Mouse (Mus musculus): ENCODE results near the gene Magi3.

Magi3 gene

DNA sequence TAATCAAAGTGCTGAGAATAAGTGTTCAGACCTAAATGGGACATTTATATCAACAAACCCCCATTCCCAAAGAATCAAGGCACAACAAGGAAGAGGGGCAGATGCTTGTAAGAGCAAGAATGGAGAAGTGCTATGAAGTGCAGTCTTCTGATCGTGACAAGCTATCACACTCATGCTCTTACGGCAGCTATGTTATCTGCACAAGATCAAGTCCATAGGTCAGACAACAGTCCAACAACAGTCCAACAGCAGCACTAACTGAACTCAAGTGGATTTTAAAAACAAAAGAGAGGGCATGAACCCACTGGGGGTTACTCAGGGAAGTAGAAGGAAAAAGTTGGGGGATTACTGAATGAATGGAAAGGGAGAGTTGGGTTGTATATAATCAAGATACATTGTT is 30.4 kb downstream of the Magi3 start:
- DNase-seq (ENCODE audit: low read depth, low spot score) = no peak

GRCm38 (mm10) chr3:104189234-104189633 is 30.9 kb downstream of the Magi3 start:
- DNase-seq (ENCODE audit: low read depth, low spot score) = no peak

DNA sequence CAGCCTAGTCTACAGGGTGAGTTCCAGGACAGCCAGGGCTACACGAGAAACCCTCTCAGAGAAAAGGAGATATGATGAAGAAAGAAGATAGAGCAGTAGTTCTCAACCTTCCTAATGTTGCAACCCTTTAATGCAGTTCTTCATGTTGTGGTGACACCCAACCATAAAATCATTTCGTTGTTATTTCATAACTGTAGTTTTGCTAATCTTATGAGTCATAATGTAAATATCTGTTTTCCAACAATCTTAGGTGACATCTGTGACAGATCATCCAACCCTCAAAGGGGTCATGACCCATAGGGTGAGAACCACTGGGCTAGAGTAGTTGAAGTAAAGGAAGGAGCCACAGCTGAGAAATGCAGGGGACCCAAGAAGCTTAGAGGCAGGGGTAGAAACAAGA is 35.9 kb downstream of the Magi3 start:
- DNase-seq (ENCODE audit: low read depth, low spot score) = no peak

DNA sequence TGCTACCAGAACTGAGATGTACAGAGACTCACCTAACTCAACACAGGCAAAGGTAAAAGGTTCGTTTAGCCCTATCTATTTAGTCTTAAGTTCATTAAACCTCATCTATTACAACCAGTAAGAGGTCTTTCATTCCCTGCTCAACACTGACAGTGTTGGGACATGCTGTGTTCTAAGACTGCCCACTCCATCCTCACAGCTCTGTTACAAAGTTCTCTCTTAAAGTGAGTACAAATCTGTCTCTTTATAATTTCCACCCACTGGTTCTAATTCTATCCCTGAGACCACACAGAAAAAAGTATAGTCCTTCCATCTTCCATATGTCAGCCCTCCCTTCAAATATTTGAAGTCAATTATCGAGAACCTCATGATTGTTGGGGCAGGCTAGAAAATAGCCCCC is 36.5 kb downstream of the Magi3 start:
- DNase-seq (ENCODE audit: low read depth, low spot score) = peak; percentile 50

- DNase-seq (ENCODE audit: low read depth, low spot score) = no peak
Observed at GRCm38 (mm10) chr3:104182711-104183110, 37.5 kb downstream of the Magi3 start.

GRCm38 (mm10) chr3:104161347-104161746 is 58.8 kb downstream of the Magi3 start:
- no peak for DNase-seq (ENCODE audit: low read depth, low spot score)

- DNase-seq (ENCODE audit: low read depth, low spot score) = no peak
Observed at GRCm38 (mm10) chr3:104160603-104161002, 59.6 kb downstream of the Magi3 start.

GRCm38 (mm10) chr3:104150146-104150545 is 70.0 kb downstream of the Magi3 start:
- DNase-seq (ENCODE audit: low read depth, low spot score) = no peak

- DNase-seq (ENCODE audit: low read depth, low spot score) = no peak
Observed at GRCm38 (mm10) chr3:104142376-104142775, 77.8 kb downstream of the Magi3 start.

- no peak for DNase-seq (ENCODE audit: low read depth, low spot score)
Observed at GRCm38 (mm10) chr3:104138953-104139450, 81.2 kb downstream of the Magi3 start.

DNA sequence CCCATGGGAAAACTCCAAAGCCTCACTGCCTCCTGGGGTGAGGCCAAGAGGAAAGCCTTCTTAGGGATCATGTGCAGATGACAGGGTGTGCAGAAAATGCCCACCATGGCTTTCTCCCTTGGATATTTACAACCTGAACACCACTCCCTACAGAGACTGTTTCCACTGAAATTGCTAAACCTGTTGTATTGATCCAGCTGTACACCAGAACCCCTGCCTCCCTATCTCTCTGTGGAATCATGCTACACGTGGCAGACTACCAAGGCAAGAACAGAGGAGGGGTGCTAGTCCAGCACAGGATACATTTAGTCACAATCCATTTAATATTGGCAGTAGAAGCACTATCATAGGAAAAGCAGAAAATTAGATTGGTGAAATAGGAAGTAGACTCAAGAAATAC is 94.5 kb downstream of the Magi3 start:
- no peak for DNase-seq (ENCODE audit: low read depth, low spot score)

DNA sequence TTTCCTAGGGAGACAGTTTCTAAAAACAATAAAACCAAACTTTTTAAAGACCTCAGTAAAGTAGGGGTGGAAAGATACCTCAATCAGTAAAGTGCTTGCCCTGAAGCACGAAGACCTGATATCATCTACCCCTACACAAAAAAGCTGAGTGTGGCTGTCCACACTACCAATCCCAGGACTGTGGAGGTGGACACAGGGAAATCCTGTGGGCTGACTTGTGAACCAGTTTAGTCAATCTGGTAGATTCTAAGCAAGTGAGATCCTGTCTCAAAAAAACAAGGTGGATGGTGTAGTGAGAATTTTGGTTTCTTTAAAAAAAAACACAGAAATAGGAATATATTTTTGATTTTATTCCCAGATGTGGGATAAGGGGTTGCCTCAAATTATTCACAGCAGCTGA is 96.3 kb downstream of the Magi3 start:
- DNase-seq (ENCODE audit: low read depth, low spot score) = peak; percentile 32

DNA sequence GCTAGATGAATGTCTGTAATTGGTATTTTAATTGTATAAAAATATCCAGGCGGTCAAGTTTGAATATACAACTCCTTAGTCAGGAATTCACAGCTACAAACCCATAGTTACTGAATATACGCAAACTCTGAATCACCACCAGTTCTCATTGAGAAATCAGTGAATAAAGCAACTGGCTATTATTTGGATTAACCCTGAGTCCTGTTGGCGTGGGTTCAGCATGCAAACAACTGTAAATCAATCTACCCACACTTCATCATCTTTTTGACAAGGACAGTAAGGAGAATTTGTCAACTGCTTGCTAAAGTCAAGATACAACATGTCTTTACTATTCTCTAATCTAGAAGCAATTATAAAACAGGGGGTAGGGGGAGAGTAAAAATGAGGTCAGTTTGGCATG is 110.7 kb downstream of the Magi3 start:
- DNase-seq (ENCODE audit: low read depth, low spot score) = no peak

DNA sequence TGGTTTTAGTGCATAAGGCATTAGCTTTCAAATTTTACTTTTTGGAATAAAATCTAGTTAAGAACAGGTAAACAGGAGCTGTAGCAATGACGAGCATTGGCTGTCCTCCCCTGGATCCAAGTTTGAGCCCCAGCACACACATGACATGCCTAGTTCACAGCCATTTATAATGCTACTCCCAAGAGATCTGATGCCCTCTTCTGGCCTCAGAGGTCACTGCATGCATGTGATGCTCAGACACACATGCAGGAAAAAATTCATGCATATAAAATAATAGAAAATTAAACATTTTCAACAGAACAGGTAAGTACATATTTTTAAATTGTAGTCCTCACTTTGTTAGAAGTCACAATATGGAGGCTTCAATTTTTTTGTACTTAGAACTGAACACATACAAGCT is 115.2 kb downstream of the Magi3 start:
- DNase-seq (ENCODE audit: low read depth, low spot score) = peak; percentile 52

DNA sequence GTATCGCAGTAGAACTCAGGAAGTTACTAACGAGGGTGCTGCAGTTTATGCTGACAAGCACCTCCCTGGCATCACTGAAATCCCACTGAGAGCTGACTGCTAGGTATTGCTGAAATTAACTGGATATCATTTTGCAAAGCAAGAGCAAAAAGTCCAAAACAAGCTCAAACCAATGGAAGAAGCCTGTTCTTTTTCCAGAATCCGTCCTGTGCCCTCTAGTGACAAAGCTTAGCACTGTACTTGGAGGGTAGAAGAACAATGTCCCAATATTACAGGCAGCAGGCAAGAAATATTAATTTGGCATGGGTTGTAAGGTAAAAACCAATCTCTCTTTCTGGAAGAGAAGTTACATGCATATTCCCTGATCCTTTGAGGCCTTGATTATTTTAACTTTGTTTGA is 118.5 kb downstream of the Magi3 start:
- no peak for DNase-seq (ENCODE audit: low read depth, low spot score)

DNA sequence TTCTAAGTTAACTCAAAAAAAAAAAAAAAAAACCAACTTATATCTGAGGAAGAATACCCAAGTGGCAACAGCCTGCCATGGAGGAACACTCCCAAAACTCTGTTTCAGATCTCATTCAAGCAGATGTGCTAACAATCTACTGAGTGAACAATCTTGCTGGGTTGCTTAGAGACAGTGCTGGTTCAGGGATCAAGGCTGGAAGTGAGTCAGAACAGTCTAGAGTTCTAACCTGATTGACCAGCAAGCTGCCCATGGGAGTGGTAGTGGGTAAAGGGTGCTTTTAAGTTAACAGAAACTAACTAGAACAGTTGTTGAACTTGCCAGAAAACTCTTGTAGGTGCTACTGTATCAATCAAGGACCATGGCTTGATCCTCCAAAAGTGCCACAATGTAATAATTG is 118.9 kb downstream of the Magi3 start:
- DNase-seq (ENCODE audit: low read depth, low spot score) = no peak

DNA sequence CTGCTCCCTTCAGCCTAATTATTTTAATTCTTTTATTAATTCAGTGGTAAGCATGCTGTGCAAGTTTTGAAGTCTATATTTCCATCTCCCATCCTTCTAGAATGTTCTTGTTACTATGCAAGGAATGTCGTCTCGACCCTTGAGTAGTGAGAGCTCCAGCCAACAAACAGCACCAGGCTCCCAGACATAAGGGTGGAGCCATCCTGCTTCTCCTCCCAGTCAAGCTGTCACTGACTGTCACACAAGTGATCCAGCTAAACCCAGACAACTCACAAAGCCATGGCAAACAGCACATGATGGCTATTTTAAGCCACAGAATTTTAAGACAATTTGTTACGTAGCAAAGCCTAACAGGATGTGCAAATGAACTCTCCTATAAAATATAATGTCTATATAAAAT is 124.2 kb downstream of the Magi3 start:
- DNase-seq (ENCODE audit: low read depth, low spot score) = no peak

GRCm38 (mm10) chr3:104094646-104095045 is 125.5 kb downstream of the Magi3 start:
- DNase-seq (ENCODE audit: low read depth, low spot score) = no peak

DNA sequence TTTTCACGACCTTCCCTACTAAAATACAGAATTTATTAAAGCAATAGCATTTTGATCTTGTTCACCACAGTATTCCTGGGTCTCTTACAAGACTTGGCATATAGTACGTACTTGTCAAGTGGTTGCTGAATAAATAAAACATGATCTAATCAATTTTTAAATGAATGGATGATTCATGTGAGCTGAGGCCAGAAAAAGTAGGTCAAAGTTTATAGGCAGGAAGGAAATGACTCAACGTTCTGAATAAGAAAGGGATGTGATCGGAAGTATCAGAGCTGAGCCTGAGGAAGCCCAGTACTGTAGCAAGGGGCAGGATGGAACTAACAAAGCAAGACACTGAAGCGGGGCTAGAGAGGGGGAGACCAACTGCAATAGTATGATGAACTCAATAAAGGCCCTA is 127.4 kb downstream of the Magi3 start:
- DNase-seq (ENCODE audit: low read depth, low spot score) = no peak

GRCm38 (mm10) chr3:104082031-104082430 is 138.1 kb downstream of the Magi3 start:
- no peak for DNase-seq (ENCODE audit: low read depth, low spot score)

- DNase-seq (ENCODE audit: low read depth, low spot score) = no peak
Observed at GRCm38 (mm10) chr3:104078725-104079124, 141.4 kb downstream of the Magi3 start.

DNA sequence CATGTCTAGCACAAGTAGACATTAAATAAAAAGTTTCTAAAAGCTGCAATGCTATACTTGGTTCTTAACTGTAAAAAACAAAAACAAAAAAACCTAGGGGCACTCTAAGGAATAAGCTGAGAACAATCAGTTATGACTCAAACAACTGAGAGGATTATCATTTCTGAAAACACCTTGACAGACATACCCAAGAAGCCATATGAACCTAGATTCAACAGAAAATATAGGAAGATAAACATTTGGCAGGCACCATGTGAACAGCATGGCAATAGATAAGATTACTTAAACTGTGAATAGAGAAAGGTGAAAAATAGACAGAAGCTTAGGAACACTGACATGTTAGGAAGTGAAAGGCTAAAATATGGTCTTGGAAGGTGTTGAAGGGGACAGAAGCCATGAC is 150.8 kb downstream of the Magi3 start:
- DNase-seq (ENCODE audit: low read depth, low spot score) = no peak

DNA sequence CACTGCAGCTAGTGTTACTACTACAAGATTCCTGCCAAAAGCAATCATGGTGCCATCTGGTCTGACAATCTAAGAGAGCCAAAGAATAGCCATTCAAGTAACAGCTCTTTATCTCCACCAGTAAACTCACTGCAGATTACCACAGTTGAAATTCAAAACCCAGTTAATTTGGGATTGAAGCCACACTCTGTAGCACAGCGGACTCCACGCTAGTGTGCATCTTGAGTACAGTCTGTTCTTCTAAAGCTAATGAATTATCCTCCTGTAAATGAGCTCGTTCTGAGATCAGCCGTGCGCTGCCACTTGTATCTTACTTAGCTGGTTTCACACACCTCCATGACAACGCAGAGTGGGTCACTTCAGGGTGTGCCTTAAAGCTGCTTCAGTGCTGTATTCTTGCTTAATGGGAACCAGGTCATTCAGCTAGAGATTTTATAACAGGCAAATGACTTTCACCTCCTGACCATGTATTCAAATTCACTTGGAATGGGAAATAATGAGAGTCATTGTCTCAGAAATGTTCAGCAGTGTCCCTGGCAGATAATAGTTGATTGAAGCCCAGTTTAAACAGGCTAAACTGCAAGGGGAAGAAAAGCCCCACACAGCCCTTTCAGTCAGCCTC is 161.1 kb downstream of the Magi3 start:
- DNase-seq (ENCODE audit: low read depth, low spot score) = peak; percentile 89

DNA sequence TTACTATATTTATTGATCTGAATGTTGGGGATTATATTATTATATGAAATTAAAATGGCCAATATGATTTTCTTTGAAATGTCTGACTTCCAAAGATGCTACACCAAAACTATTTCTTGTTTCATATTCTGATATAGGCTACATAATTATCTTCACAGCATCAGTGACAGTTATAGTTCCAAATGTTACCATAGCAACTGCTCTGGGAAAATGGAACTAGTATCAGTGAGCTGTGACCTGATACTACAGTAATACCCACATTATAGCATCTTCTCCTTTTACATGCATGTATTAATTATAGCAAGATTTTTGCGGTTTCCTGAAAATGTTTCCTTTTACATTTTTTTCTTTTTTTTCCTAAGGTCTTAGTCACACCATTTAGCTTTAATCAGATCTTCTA is 187.4 kb downstream of the Magi3 start:
- DNase-seq (ENCODE audit: low read depth, low spot score) = no peak
